Mouse (Mus musculus): ENCODE measurements at regions not wholly inside any gene's neighbourhood (a gene's known extent, or its start where the extent isn't known, plus 50 kb on each side); places are given as distances from the start of the nearest gene placed in this dataset.

DNA sequence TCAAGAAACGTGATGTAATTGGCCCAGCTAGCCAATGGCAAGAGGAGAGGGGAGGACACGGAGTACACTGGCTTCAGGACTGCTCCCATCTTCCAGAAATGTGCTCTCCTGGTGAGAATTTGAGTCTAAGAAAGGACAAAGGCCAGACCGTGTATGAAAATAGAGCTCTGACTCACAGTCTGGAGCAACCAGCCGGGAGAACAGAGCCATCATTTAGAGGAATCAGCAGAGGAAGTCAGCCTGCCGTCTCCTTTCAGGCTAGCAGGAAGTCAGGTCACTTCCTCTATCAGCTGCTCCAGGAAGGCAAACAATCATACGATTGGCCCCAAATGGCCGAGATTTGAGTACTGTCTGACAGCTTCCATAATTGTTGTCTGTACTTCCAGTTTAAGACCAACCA is 119.0 kb upstream of the Tmpo start:
- Histone ChIP-seq H3K79me2 (ENCODE audit: control insufficient read depth, insufficient read depth, low read length, poor library complexity) (no peaks in the 10 kb centered on the region), H3K9me3 (replicated peaks; ENCODE audit: insufficient read depth, low read length) (no peaks in the 10 kb centered on the region), H3K4me1 (ENCODE audit: control insufficient read depth in 1 of 2, insufficient read depth in 2 of 2, low read length in 2 of 2) (no peaks in the 10 kb centered on the region), H3K4me3 (ENCODE audit: control insufficient read depth in 1 of 2, insufficient read depth in 1 of 2, low read depth in 2 of 2, low read length in 2 of 2) (no peak overlapping the region), H3K36me3 (ENCODE audit: control insufficient read depth in 1 of 2, insufficient read depth in 2 of 2, low read length in 2 of 2) (no peaks in the 10 kb centered on the region), H3K9ac (ENCODE audit: control insufficient read depth, low read depth, low read length, poor library complexity, severe bottlenecking) (no peak overlapping the region), H3K27me3 (ENCODE audit: control insufficient read depth in 1 of 2, insufficient read depth in 2 of 2, low read length in 2 of 2) (no peaks in the 10 kb centered on the region), H3K27ac (ENCODE audit: control insufficient read depth, low read depth, low read length) (no peak overlapping the region)
- no peak for DNase-seq (ENCODE audit: low read depth, low spot score)
- TF ChIP-seq ZNF384 (IDR thresholded peaks at IDR 0.05; ENCODE audit: low read depth, low read length): no peak

- H3K27ac ChIP-seq (ENCODE audit: control insufficient read depth, low read depth, low read length): no peak overlapping the region
- H3K9ac ChIP-seq (ENCODE audit: control insufficient read depth, low read depth, low read length, poor library complexity, severe bottlenecking): no peak overlapping the region
- H3K36me3 ChIP-seq (ENCODE audit: control insufficient read depth in 1 of 2, insufficient read depth in 2 of 2, low read length in 2 of 2): no peaks in the 10 kb centered on the region
- H3K4me3 ChIP-seq (ENCODE audit: control insufficient read depth in 1 of 2, insufficient read depth in 1 of 2, low read depth in 2 of 2, low read length in 2 of 2): no peak overlapping the region
- DNase-seq (ENCODE audit: low read depth, low spot score): peak; percentile 60
- H3K79me2 ChIP-seq (ENCODE audit: control insufficient read depth, insufficient read depth, low read length, poor library complexity): no peaks in the 10 kb centered on the region
- no peaks in the 10 kb centered on the region for H3K9me3 ChIP-seq (replicated peaks; ENCODE audit: insufficient read depth, low read length)
- H3K4me1 ChIP-seq (ENCODE audit: control insufficient read depth in 1 of 2, insufficient read depth in 2 of 2, low read length in 2 of 2): no peaks in the 10 kb centered on the region
- TF ChIP-seq CHD1 (IDR thresholded peaks at IDR 0.05; ENCODE audit: low read depth, low read length) (no peak), SMC3 (IDR thresholded peaks at IDR 0.05; ENCODE audit: low read depth, low read length) (peak; percentile 73), CHD2 (IDR thresholded peaks at IDR 0.05; ENCODE audit: low read length) (no peak), NRF1 (IDR thresholded peaks at IDR 0.05; ENCODE audit: insufficient read depth, low read depth, low read length, poor library complexity, severe bottlenecking) (no peak), E2F4 (IDR thresholded peaks at IDR 0.05; ENCODE audit: borderline replicate concordance, low read depth, low read length) (no peak), GABPA (IDR thresholded peaks at IDR 0.05; ENCODE audit: low read depth, low read length) (no peak), RCOR1 (IDR thresholded peaks at IDR 0.05; ENCODE audit: low read depth, low read length) (no peak), ZC3H11A (IDR thresholded peaks at IDR 0.05; ENCODE audit: low read depth, low read length) (peak; percentile 74), TCF12 (IDR thresholded peaks at IDR 0.05; ENCODE audit: low read depth, low read length) (no peak), CTCF (IDR thresholded peaks at IDR 0.05 in 2 of 3, conservative IDR thresholded peaks at IDR 0.05 in 1 of 3; ENCODE audit: control insufficient read depth in 1 of 3, insufficient read depth in 1 of 3, low read depth in 2 of 3, low read length in 3 of 3, poor library complexity in 1 of 3, severe bottlenecking in 1 of 3) (peak; percentile 43 to 82 (median 65)), USF2 (IDR thresholded peaks at IDR 0.05; ENCODE audit: borderline replicate concordance in 1 of 2, insufficient read depth in 1 of 2, low read depth in 1 of 2, low read length in 2 of 2) (no peak), MAFK (IDR thresholded peaks at IDR 0.05; ENCODE audit: borderline replicate concordance, low read depth, low read length) (no peak), TAL1 (IDR thresholded peaks at IDR 0.05; ENCODE audit: low read length) (no peak), RAD21 (IDR thresholded peaks at IDR 0.05; ENCODE audit: low read depth, low read length) (peak; percentile 88), USF1 (IDR thresholded peaks at IDR 0.05; ENCODE audit: low read depth, low read length) (no peak), MXI1 (IDR thresholded peaks at IDR 0.05; ENCODE audit: low read depth, low read length) (no peak)
- H3K27me3 ChIP-seq (ENCODE audit: control insufficient read depth in 1 of 2, insufficient read depth in 2 of 2, low read length in 2 of 2): no peaks in the 10 kb centered on the region
Measured at GRCm38 (mm10) chr10:91297792-91298460, 116.8 kb upstream of the Tmpo start.
